Mouse (Mus musculus) neural tube, embryonic 14.5 days (tissue): Measurements from ENCODE around the gene Dnah1. TPM values are rescaled to one million over a fixed set of nuclear protein-coding genes. Genes with fewer than 3 reads are reported as not detected.

Source experiments
- ATAC-seq: fragments of 200-750 bp; cut with Nextera tagmentation; 2 replicates; pipeline ENCODE4 v1.8.0; 2017; ENCODE audit warnings: low read depth, mild to moderate bottlenecking, moderate TSS enrichment, moderate library complexity
- H3K27ac ChIP-seq: fragments of 300-500 bp; sonication (generic); 2 replicates; pipeline ENCODE4 v1.5.1; 2014; ENCODE audit warnings: low read depth, mild to moderate bottlenecking, control low read depth, low read length, moderate library complexity, mixed read lengths
- H3K27me3 ChIP-seq: fragments of 300-500 bp; sonication (generic); 2 replicates; pipeline ENCODE4 v1.6.1; 2014; ENCODE audit warnings: low read length; ENCODE audit not compliant: control insufficient read depth, insufficient read depth
- H3K36me3 ChIP-seq: fragments of 300-500 bp; sonication (generic); 2 replicates; pipeline ENCODE4 v1.6.1; 2014; ENCODE audit warnings: low read length, mixed read lengths; ENCODE audit not compliant: control insufficient read depth, insufficient read depth
- H3K4me1 ChIP-seq: fragments of 300-500 bp; sonication (generic); 2 replicates; pipeline ENCODE4 v1.6.1; 2014; ENCODE audit warnings: low read length; ENCODE audit not compliant: control insufficient read depth, insufficient read depth
- H3K4me2 ChIP-seq: fragments of 300-500 bp; sonication (generic); 2 replicates; pipeline ENCODE4 v1.6.1; 2014; ENCODE audit warnings: mild to moderate bottlenecking, low read depth, low read length, control low read depth
- H3K4me3 ChIP-seq: fragments of 300-500 bp; sonication (generic); 2 replicates; pipeline ENCODE4 v1.5.1; 2014; ENCODE audit warnings: low read depth, low read length, control low read depth, mixed read lengths
- H3K9ac ChIP-seq: fragments of 300-500 bp; sonication (generic); replicated peaks from 2 replicates; pipeline ENCODE4 v1.6.1; 2014; ENCODE audit warnings: low read depth, mild to moderate bottlenecking, control low read depth, low read length, mixed read lengths
- H3K9me3 ChIP-seq: fragments of 300-500 bp; sonication (generic); 2 replicates; pipeline ENCODE4 v1.6.1; 2016; ENCODE audit warnings: low read length; ENCODE audit not compliant: control insufficient read depth
- WGBS: fragments of 180-500 bp; shearing (Covaris S2); extraction: QIAGEN DNeasy Blood & Tissue Kit; methylation state at CpG from one replicate; pipeline ENCODE4 v1.1.7; 2014; 5-methylcytosine and 5-hydroxymethylcytosine counted together
- polyA plus RNA-seq: library from polyadenylated mRNA; unstranded; fragments of >200 nt; fragmentation: Nextera tagmentation; extraction: Ambion mirVana; gene quantifications from 2 replicates; pipeline ENCODE4 v1.2.1, GENCODE M21; 2014

Dnah1 gene
- polyA plus RNA-seq, 1 experiment from 2014 or later, result 4.0 TPM

- 94% methylated on average over 3 of the region's 3 CpGs for WGBS
- ATAC-seq, result no peak
- Histone ChIP-seq H3K4me3 (no peak overlapping the region), H3K9me3 (no peaks in the 10 kb centered on the region), H3K4me1 (no peaks in the 10 kb centered on the region; the same call in 1 of the 2 replicates), H3K36me3 (no peaks in the 10 kb centered on the region), H3K27ac (no peak overlapping the region), H3K4me2 (no peak overlapping the region), H3K27me3 (no peaks in the 10 kb centered on the region), H3K9ac (no peak overlapping the region)
Measured at GRCm38 (mm10) chr14:31214684-31215083, 109.0 kb downstream of the Dnah1 start.

GRCm38 (mm10) chr14:31213868-31214267 lies 109.8 kb downstream of the Dnah1 start:
- no peak for ATAC-seq
- Histone ChIP-seq H3K36me3 (no peaks in the 10 kb centered on the region), H3K4me1 (no peaks in the 10 kb centered on the region; the same call in 1 of the 2 replicates), H3K27ac (no peak overlapping the region), H3K4me2 (no peak overlapping the region), H3K9ac (no peak overlapping the region), H3K9me3 (no peaks in the 10 kb centered on the region), H3K4me3 (no peak overlapping the region), H3K27me3 (no peaks in the 10 kb centered on the region)
- 71% methylated on average over 8 of the region's 8 CpGs for WGBS

GRCm38 (mm10) chr14:31212499-31212898 lies 111.2 kb downstream of the Dnah1 start:
- Histone ChIP-seq H3K4me2 (no peak overlapping the region), H3K27me3 (no peaks in the 10 kb centered on the region), H3K4me1 (no peaks in the 10 kb centered on the region; the same call in 1 of the 2 replicates), H3K9me3 (no peaks in the 10 kb centered on the region), H3K36me3 (no peaks in the 10 kb centered on the region), H3K27ac (no peak overlapping the region), H3K4me3 (no peak overlapping the region), H3K9ac (no peak overlapping the region)
- 98% methylated on average over 3 of the region's 3 CpGs for WGBS
- ATAC-seq, result no peak

- WGBS, result 91% methylated on average over 6 of the region's 6 CpGs
- no peaks in the 10 kb centered on the region for H3K36me3 ChIP-seq
- 0 out of 2 replicates have a peak, but pooled peaks cover 4% of the 10 kb centered on the region for H3K4me1 ChIP-seq
- no peak overlapping the region for H3K4me3 ChIP-seq
- no peaks in the 10 kb centered on the region for H3K9me3 ChIP-seq
- no peak overlapping the region for H3K4me2 ChIP-seq
- no peak overlapping the region for H3K27ac ChIP-seq
- no peaks in the 10 kb centered on the region for H3K27me3 ChIP-seq
- H3K9ac ChIP-seq, result no peak overlapping the region
- ATAC-seq, result no peak
Measured at GRCm38 (mm10) chr14:31211854-31212253, 111.8 kb downstream of the Dnah1 start.

Other genes starting within 250 kb of the Dnah1 start
- 69.3 and 74.1 TPM in 2 replicates for gene Smim4, start 194.9 kb downstream of the Dnah1 start, polyA plus RNA-seq
- gene Nt5dc2, start 192.8 kb downstream of the Dnah1 start, polyA plus RNA-seq, result 219 and 241 TPM in 2 replicates
- gene Stab1, start 155.3 kb downstream of the Dnah1 start, polyA plus RNA-seq, result 7.0 and 28.7 TPM in 2 replicates
- gene Tnnc1, start 115.6 kb downstream of the Dnah1 start, polyA plus RNA-seq, result 4.1 and 5.5 TPM in 2 replicates
- 282 and 335 TPM in 2 replicates for gene Nisch, start 107.0 kb downstream of the Dnah1 start, polyA plus RNA-seq
- gene Sema3g, start 106.0 kb downstream of the Dnah1 start, polyA plus RNA-seq, result 0.13 and 0.21 TPM in 2 replicates
- gene Phf7, start 72.6 kb downstream of the Dnah1 start, polyA plus RNA-seq, result 11.8 TPM in 2 replicates
- gene Bap1, start 72.4 kb downstream of the Dnah1 start, polyA plus RNA-seq, result 97.5 and 101 TPM in 2 replicates
- gene Capn7, start 12.7 kb upstream of the Dnah1 start, polyA plus RNA-seq, result 89.4 and 92.9 TPM in 2 replicates
- 58.1 and 104 TPM in 2 replicates for gene Sh3bp5, start 112.2 kb upstream of the Dnah1 start, polyA plus RNA-seq
- 8.9 and 12.0 TPM in 2 replicates for gene Eaf1, start 170.5 kb upstream of the Dnah1 start, polyA plus RNA-seq
- 44.1 and 52.3 TPM in 2 replicates for gene Mettl6, start 171.1 kb upstream of the Dnah1 start, polyA plus RNA-seq